Mouse (Mus musculus) right cerebral cortex, adult 2 months (tissue): ENCODE measurements around the gene Gm14393.
"Not testable (repeated sequence)": the region's sequence is repeated elsewhere in the genome, so short reads cannot be mapped to it uniquely, and the experiment has no call there.

ENCODE experiments used
- DNase-seq, 2 experiments: peaks; one replicate each; pipeline ENCODE4 v3.0.0; 2021 to 2022; ENCODE audit warnings: low spot score in 2 of 2

Gm14393 gene

DNA sequence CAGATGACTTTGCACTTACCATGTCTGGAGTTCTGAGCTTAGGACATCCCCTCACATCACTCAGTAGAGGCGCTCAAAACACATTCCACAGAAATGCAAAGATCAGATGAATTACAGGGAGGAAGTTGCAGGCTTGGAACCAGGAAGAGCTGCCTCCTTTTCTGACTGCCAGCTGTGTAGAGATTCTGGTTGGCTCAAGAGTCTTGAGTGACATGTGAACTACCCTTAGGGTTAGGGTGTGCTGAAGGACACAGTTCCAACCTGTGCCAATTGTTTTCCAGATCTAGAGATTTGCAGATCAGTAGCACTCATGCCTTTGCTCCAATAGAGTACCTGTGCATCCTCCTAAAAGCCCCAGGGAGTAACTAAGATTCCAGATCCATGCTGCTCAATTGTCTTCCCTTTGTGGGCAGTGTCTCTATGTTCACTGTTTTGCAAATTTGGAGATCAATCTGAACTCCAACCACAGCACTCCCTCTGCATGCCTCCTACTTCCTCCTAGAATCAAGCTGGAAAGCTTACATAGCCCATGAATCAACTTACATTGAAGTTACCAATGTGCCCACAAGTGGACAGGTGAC lies at the start of gene Gm14393:
Gene Gm14393 (minus strand): TSS at position 101 of the 581 bp plus-strand sequence.
- DNase-seq, result not testable (repeated sequence)

DNA sequence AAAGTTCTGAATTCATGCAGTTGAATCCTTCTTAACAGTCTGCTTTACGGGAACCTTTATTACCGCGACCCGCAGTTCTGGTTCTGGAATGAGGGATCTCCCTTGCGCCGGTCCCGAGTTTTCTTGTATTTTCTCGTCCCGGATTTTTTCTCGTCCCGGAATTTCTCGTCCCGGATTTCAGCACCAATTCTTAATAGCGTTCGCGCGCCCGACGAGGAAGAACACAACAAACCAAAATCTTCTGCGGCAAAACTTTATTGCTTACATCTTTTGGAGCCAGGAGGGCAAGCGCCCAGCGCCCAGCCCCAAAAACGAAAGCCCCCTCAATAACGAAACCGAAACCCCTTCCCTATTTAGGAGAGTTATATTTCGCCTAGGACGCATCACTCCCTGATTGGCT lies 23.3 kb downstream of the Gm14393 start:
- not testable (repeated sequence) for DNase-seq
